Mouse (Mus musculus): ENCODE results near the gene Abcc1. TPM values are rescaled to one million over a fixed set of nuclear protein-coding genes. Genes with fewer than 3 reads are reported as not detected.

The Abcc1 gene
- total and polyA plus RNA-seq, 2 experiments from 2014 or later, result 2.0 to 6.7 TPM

- no peaks in the 10 kb centered on the region for H3K27me3 ChIP-seq (ENCODE audit: control insufficient read depth, insufficient read depth, low read length)
- no peaks in the 10 kb centered on the region for H3K36me3 ChIP-seq (replicated peaks; ENCODE audit: control insufficient read depth, insufficient read depth, low read length)
- no peak overlapping the region for H3K9ac ChIP-seq (replicated peaks; ENCODE audit: low read depth, low read length)
- H3K4me3 ChIP-seq (ENCODE audit: low read depth, low read length), result no peak overlapping the region
- ATAC-seq (ENCODE audit: insufficient read depth, low read depth), result no peak
- DNase-seq (ENCODE audit: low spot score), result no peak
- H3K9me3 ChIP-seq (replicated peaks; ENCODE audit: control insufficient read depth, low read length), result no peaks in the 10 kb centered on the region
- H3K4me2 ChIP-seq (ENCODE audit: low read depth, low read length), result no peak overlapping the region
- no peak for TF ChIP-seq CTCF (IDR thresholded peaks at IDR 0.05; ENCODE audit: low read depth)
- TF ChIP-seq EP300 (IDR thresholded peaks at IDR 0.05; ENCODE audit: low read depth), result no peak
- 85% methylated on average over 5 of the region's 5 CpGs for WGBS
- no peak overlapping the region for H3K27ac ChIP-seq (ENCODE audit: low read depth)
- no peaks in the 10 kb centered on the region; the same call in 1 of the 2 replicates for H3K4me1 ChIP-seq (ENCODE audit: control insufficient read depth, insufficient read depth)
These were observed 51.2 kb downstream of the Abcc1 start for GRCm38 (mm10) chr16:14412551-14412950.

GRCm38 (mm10) chr16:14415206-14415605 is 53.8 kb downstream of the Abcc1 start:
- Histone ChIP-seq H3K9ac (replicated peaks; ENCODE audit: low read depth, low read length) (no peak overlapping the region), H3K36me3 (replicated peaks; ENCODE audit: control insufficient read depth, insufficient read depth, low read length) (0 out of 2 replicates have a peak, but pooled peaks cover 4% of the 10 kb centered on the region), H3K4me3 (ENCODE audit: low read depth, low read length) (no peak overlapping the region), H3K4me2 (ENCODE audit: low read depth, low read length) (no peak overlapping the region), H3K9me3 (replicated peaks; ENCODE audit: control insufficient read depth, low read length) (no peaks in the 10 kb centered on the region), H3K4me1 (ENCODE audit: control insufficient read depth, insufficient read depth) (no peaks in the 10 kb centered on the region), H3K27me3 (ENCODE audit: control insufficient read depth, insufficient read depth, low read length) (no peaks in the 10 kb centered on the region), H3K27ac (ENCODE audit: low read depth) (no peak overlapping the region)
- TF ChIP-seq EP300 (IDR thresholded peaks at IDR 0.05; ENCODE audit: low read depth) (no peak), CTCF (IDR thresholded peaks at IDR 0.05; ENCODE audit: low read depth) (no peak)
- no peak for DNase-seq (ENCODE audit: low spot score)
- 80% methylated on average over 9 of the region's 9 CpGs for WGBS
- ATAC-seq (ENCODE audit: insufficient read depth, low read depth), result no peak

- DNase-seq (ENCODE audit: low spot score) (no peak), ATAC-seq (ENCODE audit: insufficient read depth, low read depth) (no peak)
- Histone ChIP-seq H3K27me3 (ENCODE audit: control insufficient read depth, insufficient read depth, low read length) (no peaks in the 10 kb centered on the region), H3K36me3 (replicated peaks; ENCODE audit: control insufficient read depth, insufficient read depth, low read length) (0 out of 2 replicates have a peak, but pooled peaks cover 4% of the 10 kb centered on the region), H3K9ac (replicated peaks; ENCODE audit: low read depth, low read length) (no peak overlapping the region), H3K9me3 (replicated peaks; ENCODE audit: control insufficient read depth, low read length) (no peaks in the 10 kb centered on the region), H3K4me1 (ENCODE audit: control insufficient read depth, insufficient read depth) (no peaks in the 10 kb centered on the region), H3K4me3 (ENCODE audit: low read depth, low read length) (no peak overlapping the region), H3K4me2 (ENCODE audit: low read depth, low read length) (no peak overlapping the region), H3K27ac (ENCODE audit: low read depth) (no peak overlapping the region)
- no peak for TF ChIP-seq CTCF (IDR thresholded peaks at IDR 0.05; ENCODE audit: low read depth)
- no peak for TF ChIP-seq EP300 (IDR thresholded peaks at IDR 0.05; ENCODE audit: low read depth)
- WGBS, result 62% methylated on average over 5 of the region's 5 CpGs
These were observed 55.7 kb downstream of the Abcc1 start for GRCm38 (mm10) chr16:14416957-14417618.

GRCm38 (mm10) chr16:14420496-14421132 is 59.3 kb downstream of the Abcc1 start:
- Histone ChIP-seq H3K27me3 (ENCODE audit: control insufficient read depth, insufficient read depth, low read length) (no peaks in the 10 kb centered on the region), H3K4me1 (ENCODE audit: control insufficient read depth, insufficient read depth) (no peaks in the 10 kb centered on the region), H3K36me3 (replicated peaks; ENCODE audit: control insufficient read depth, insufficient read depth, low read length) (0 out of 2 replicates have a peak, but pooled peaks cover 4% of the 10 kb centered on the region), H3K9me3 (replicated peaks; ENCODE audit: control insufficient read depth, low read length) (no peaks in the 10 kb centered on the region), H3K9ac (replicated peaks; ENCODE audit: low read depth, low read length) (no peak overlapping the region), H3K4me3 (ENCODE audit: low read depth, low read length) (no peak overlapping the region), H3K27ac (ENCODE audit: low read depth) (no peak overlapping the region), H3K4me2 (ENCODE audit: low read depth, low read length) (no peak overlapping the region)
- TF ChIP-seq EP300 (IDR thresholded peaks at IDR 0.05; ENCODE audit: low read depth) (no peak), CTCF (IDR thresholded peaks at IDR 0.05; ENCODE audit: low read depth) (no peak)
- WGBS, result 77% methylated on average over 5 of the region's 5 CpGs
- DNase-seq (ENCODE audit: low spot score) (no peak), ATAC-seq (ENCODE audit: insufficient read depth, low read depth) (no peak)

GRCm38 (mm10) chr16:14422081-14422480 is 60.7 kb downstream of the Abcc1 start:
- ATAC-seq (ENCODE audit: insufficient read depth, low read depth) (no peak), DNase-seq (ENCODE audit: low spot score) (no peak)
- Histone ChIP-seq H3K4me1 (ENCODE audit: control insufficient read depth, insufficient read depth) (no peaks in the 10 kb centered on the region), H3K9me3 (replicated peaks; ENCODE audit: control insufficient read depth, low read length) (no peaks in the 10 kb centered on the region), H3K27ac (ENCODE audit: low read depth) (no peak overlapping the region), H3K4me3 (ENCODE audit: low read depth, low read length) (no peak overlapping the region), H3K36me3 (replicated peaks; ENCODE audit: control insufficient read depth, insufficient read depth, low read length) (0 out of 2 replicates have a peak, but pooled peaks cover 4% of the 10 kb centered on the region), H3K4me2 (ENCODE audit: low read depth, low read length) (no peak overlapping the region), H3K9ac (replicated peaks; ENCODE audit: low read depth, low read length) (no peak overlapping the region), H3K27me3 (ENCODE audit: control insufficient read depth, insufficient read depth, low read length) (no peaks in the 10 kb centered on the region)
- 87% methylated on average over 3 of the region's 3 CpGs for WGBS
- TF ChIP-seq CTCF (IDR thresholded peaks at IDR 0.05; ENCODE audit: low read depth), result no peak
- no peak for TF ChIP-seq EP300 (IDR thresholded peaks at IDR 0.05; ENCODE audit: low read depth)

Measured in heart, postnatal 0 days (tissue).